Mouse (Mus musculus) myocyte (in vitro differentiated cells): ENCODE measurements around the gene Olfr44.

Experiments
- CEBPB ChIP-seq: IDR thresholded peaks from 2 replicates; pipeline ENCODE4 v1.6.1; 2011; ENCODE audit warnings: mild to moderate bottlenecking, moderate library complexity; ENCODE audit not compliant: poor library complexity, insufficient read depth, severe bottlenecking
- E2F4 ChIP-seq: IDR thresholded peaks from one replicate; pipeline ENCODE4 v1.6.1; 2011; ENCODE audit warnings: mild to moderate bottlenecking, control low read depth, moderate library complexity; ENCODE audit not compliant: insufficient read depth
- MAX ChIP-seq: IDR thresholded peaks from one replicate; pipeline ENCODE4 v1.6.1; 2011; ENCODE audit warnings: low read depth, mild to moderate bottlenecking, control low read depth
- MYOD1 ChIP-seq, 3 experiments: IDR thresholded peaks; one replicate each; pipeline ENCODE4 v1.6.1; 2011; ENCODE audit warnings: control low read depth in 2 of 3, low read depth in 2 of 3, mild to moderate bottlenecking in 2 of 3, moderate library complexity in 1 of 3; ENCODE audit not compliant: insufficient read length in 2 of 3, control insufficient read depth in 1 of 3
- MYOG ChIP-seq, 3 experiments: IDR thresholded peaks; one replicate each; pipeline ENCODE4 v1.6.1; 2011; ENCODE audit warnings: control low read depth in 2 of 3, low read depth in 2 of 3, mild to moderate bottlenecking in 2 of 3; ENCODE audit not compliant: insufficient read length in 2 of 3, control insufficient read depth in 1 of 3, insufficient read depth in 1 of 3
- POLR2A ChIP-seq: IDR thresholded peaks from one replicate; pipeline ENCODE4 v1.6.1; 2011; ENCODE audit warnings: low read depth, mild to moderate bottlenecking, control low read depth, moderate library complexity; ENCODE audit not compliant: insufficient read length
- POLR2AphosphoS2 ChIP-seq: IDR thresholded peaks from one replicate; pipeline ENCODE4 v1.6.1; 2011; ENCODE audit warnings: low read depth, control low read depth; ENCODE audit not compliant: insufficient read length
- SRF ChIP-seq: IDR thresholded peaks from one replicate; pipeline ENCODE4 v1.6.1; 2011; ENCODE audit warnings: low read depth; ENCODE audit not compliant: control insufficient read depth, insufficient read length
- TCF12 ChIP-seq: IDR thresholded peaks from one replicate; pipeline ENCODE4 v1.6.1; 2011; ENCODE audit warnings: mild to moderate bottlenecking, control low read depth; ENCODE audit not compliant: poor library complexity, insufficient read depth, severe bottlenecking
- TCF3 ChIP-seq: IDR thresholded peaks from one replicate; pipeline ENCODE4 v1.6.1; 2011; ENCODE audit warnings: low read depth, control low read depth; ENCODE audit not compliant: insufficient read length

DNA sequence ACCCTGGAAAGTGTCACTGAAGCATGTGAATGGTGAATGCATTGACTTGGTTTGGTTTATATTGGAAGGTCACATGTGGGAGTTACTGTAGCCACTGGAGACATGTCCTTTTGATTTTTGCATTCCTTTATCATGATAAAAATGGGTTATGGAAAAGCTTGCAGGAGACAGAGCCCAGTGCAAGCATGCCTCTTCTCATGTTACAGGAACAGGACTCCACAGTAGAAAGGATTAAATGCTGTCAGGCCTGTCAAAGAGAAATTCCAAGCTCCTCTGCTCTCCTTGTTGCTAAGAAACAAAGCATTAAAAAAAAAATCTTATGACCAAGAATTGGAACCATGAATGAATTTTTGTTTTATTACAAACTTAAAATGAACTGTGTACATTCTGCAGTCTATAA is 24.8 kb upstream of the Olfr44 start:
- TF ChIP-seq MAX (no peak), TCF3 (no peak), POLR2AphosphoS2 (no peak), POLR2A (no peak), MYOG (IDR thresholded peaks at IDR 0.05; ENCODE audit: control insufficient read depth in 1 of 3, insufficient read depth in 1 of 3, insufficient read length in 2 of 3, low read depth in 2 of 3) (no peak), SRF (no peak), CEBPB (no peak), E2F4 (no peak), TCF12 (no peak), MYOD1 (IDR thresholded peaks at IDR 0.05; ENCODE audit: control insufficient read depth in 1 of 3, insufficient read length in 2 of 3, low read depth in 2 of 3) (no peak)
